Mouse (Mus musculus) embryonic stem cell, embryonic (primary cell): ENCODE data around the gene Sh3d19.

ENCODE experiments used
- CTCF ChIA-PET, 4 experiments: fragments of 300-600 bp in 2 of 4; fragments of 350-600 bp in 2 of 4; sonication (Branson Sonifier 250); formaldehyde crosslinking; loops; one replicate each; lab custom pipeline; 2022; ENCODE audit warnings: inconsistent platforms in 2 of 4; lab: Charles Lee
- POLR2A ChIA-PET, 4 experiments: fragments of 300-600 bp in 2 of 4; fragments of 350-600 bp in 2 of 4; sonication (Branson Sonifier 250); formaldehyde crosslinking; loops; one replicate each; lab custom pipeline; 2022; ENCODE audit warnings: antibody characterized with exemption in 4 of 4, inconsistent platforms in 1 of 4; lab: Charles Lee

The Sh3d19 gene

GRCm38 (mm10) chr3:85965479-85965878 lies 5.4 kb upstream of the Sh3d19 start:
- ChIA-PET CTCF (interaction anchor here in 2 of 4 experiments (0.7 to 1.2 kb wide), 3 partner anchors 14 to 48 kb away, joined by 3 to 4 read pairs (median 4); no protein-coding TSS in a partner anchor), POLR2A (interaction anchor here in 1 of 4 experiments (0.9 to 1.3 kb wide), 3 partner anchors 19 to 40 kb away, joined by 3 read pairs; no protein-coding TSS in a partner anchor)

GRCm38 (mm10) chr3:85969040-85969439 lies 1.9 kb upstream of the Sh3d19 start:
- ChIA-PET POLR2A (interaction anchor here in 1 of 4 experiments (4.5 kb wide), 1 partner anchor 23 kb away, joined by 52 read pairs; no protein-coding TSS in a partner anchor), CTCF (no interaction called here)

- POLR2A ChIA-PET, result interaction anchor here in 3 of 4 experiments (0.6 to 4.5 kb wide), 28 partner anchors 8 to 398 kb away, joined by 3 to 52 read pairs (median 5); partner anchors contain the start of genes Prss48 (in 2 of the 3), Rps3a1 (in 2 of the 3), Gatb (in 1 of the 3) and Glt28d2 (in 1 of the 3)
- CTCF ChIA-PET, result interaction anchor here in 2 of 4 experiments (0.6 to 1.6 kb wide), 2 partner anchors 31 to 158 kb away, joined by 5 to 6 read pairs; partner anchors contain the start of gene Prss48 (in 1 of the 2)
Observed at GRCm38 (mm10) chr3:85971599-85971975, 678 bp downstream of the Sh3d19 start.

GRCm38 (mm10) chr3:85973376-85974140 lies 2.6 kb downstream of the Sh3d19 start:
- ChIA-PET CTCF (interaction anchor here in 1 of 4 experiments (0.6 kb wide), 1 partner anchor 74 kb away, joined by 3 read pairs; no protein-coding TSS in a partner anchor), POLR2A (interaction anchor here in 3 of 4 experiments (0.5 to 4.5 kb wide), 10 partner anchors 13 to 1705 kb away, joined by 3 to 52 read pairs (median 4); no protein-coding TSS in a partner anchor)

- CTCF ChIA-PET, result interaction anchor here in 2 of 4 experiments (0.6 to 0.7 kb wide), 2 partner anchors 29 to 1622 kb away, joined by 5 to 8 read pairs; no protein-coding TSS in a partner anchor
- POLR2A ChIA-PET, result interaction anchor here in 3 of 4 experiments (0.5 to 3.7 kb wide), 8 partner anchors 12 to 1706 kb away, joined by 3 to 12 read pairs (median 4); no protein-coding TSS in a partner anchor
Observed at GRCm38 (mm10) chr3:85974451-85974850, 3.5 kb downstream of the Sh3d19 start.

GRCm38 (mm10) chr3:85980036-85980435 lies 9.1 kb downstream of the Sh3d19 start:
- ChIA-PET POLR2A (interaction anchor here in 3 of 4 experiments (0.8 to 9.6 kb wide), 12 partner anchors 9 to 47 kb away, joined by 3 to 78 read pairs (median 8); partner anchors contain the start of genes Sh3d19 (in 2 of the 3) and Prss48 (in 1 of the 3)), CTCF (no interaction called here)

- CTCF ChIA-PET, result interaction anchor here in 2 of 4 experiments (0.7 kb wide), 2 partner anchors 109 to 1237 kb away, joined by 3 read pairs; no protein-coding TSS in a partner anchor
Observed at GRCm38 (mm10) chr3:85981761-85982160, 10.9 kb downstream of the Sh3d19 start.

GRCm38 (mm10) chr3:85984537-85984936 lies 13.6 kb downstream of the Sh3d19 start:
- POLR2A ChIA-PET, result interaction anchor here (0.8 to 13.2 kb wide), 9 partner anchors 9 to 151 kb away, joined by 3 to 241 read pairs (median 6); partner anchors contain the start of genes Sh3d19 (in 2 of the 4) and Prss48 (in 1 of the 4)
- CTCF ChIA-PET, result interaction anchor here in 2 of 4 experiments (0.6 to 0.9 kb wide), 3 partner anchors 19 to 1859 kb away, joined by 3 to 10 read pairs (median 3); no protein-coding TSS in a partner anchor

More at GRCm38 (mm10) chr3:85981761-85982160, 10.9 kb downstream of the Sh3d19 start:
- POLR2A ChIA-PET, result interaction anchor here in 3 of 4 experiments (0.7 to 9.6 kb wide), 6 partner anchors 10 to 284 kb away, joined by 3 to 78 read pairs (median 8); partner anchors contain the start of genes Prss48 (in 1 of the 3) and Sh3d19 (in 1 of the 3)

- ChIA-PET POLR2A (interaction anchor here in 2 of 4 experiments (0.6 to 13.2 kb wide), 6 partner anchors 8 to 237 kb away, joined by 3 to 241 read pairs (median 3); partner anchors contain the start of gene Prss48 (in 1 of the 2)), CTCF (no interaction called here)
Observed at GRCm38 (mm10) chr3:85987225-85987624, 16.3 kb downstream of the Sh3d19 start.

- CTCF ChIA-PET, result interaction anchor here in 2 of 4 experiments (0.5 to 2.2 kb wide), 2 partner anchors 10 to 45 kb away, joined by 3 to 6 read pairs; partner anchors contain the start of gene Prss48 (in 1 of the 2)
- POLR2A ChIA-PET, result interaction anchor here in 3 of 4 experiments (1.0 to 13.2 kb wide), 20 partner anchors 10 to 149 kb away, joined by 3 to 241 read pairs (median 6); partner anchors contain the start of genes Prss48 (in 3 of the 3) and Sh3d19 (in 3 of the 3)
Observed at GRCm38 (mm10) chr3:85991140-85991801, 20.4 kb downstream of the Sh3d19 start.

- ChIA-PET CTCF (interaction anchor here in 1 of 4 experiments (2.2 kb wide), 1 partner anchor 10 kb away, joined by 6 read pairs; the partner anchor contains the start of gene Prss48), POLR2A (interaction anchor here in 3 of 4 experiments (0.6 to 13.2 kb wide), 24 partner anchors 10 to 149 kb away, joined by 3 to 241 read pairs (median 6); partner anchors contain the start of genes Prss48 (in 3 of the 3) and Sh3d19 (in 3 of the 3))
Observed at GRCm38 (mm10) chr3:85991802-85992156, 20.9 kb downstream of the Sh3d19 start.

- ChIA-PET CTCF (interaction anchor here (1.3 to 1.6 kb wide), 4 partner anchors 9 kb away, joined by 7 to 18 read pairs (median 14); partner anchors contain the start of gene Prss48 (in 4 of the 4)), POLR2A (interaction anchor here (0.6 to 13.2 kb wide), 46 partner anchors 9 to 915 kb away, joined by 3 to 241 read pairs (median 6); partner anchors contain the start of genes Prss48 (in 3 of the 4), Sh3d19 (in 3 of the 4) and Gatb (in 2 of the 4))
Observed at GRCm38 (mm10) chr3:85993744-85994143, 22.8 kb downstream of the Sh3d19 start.

- CTCF ChIA-PET, result interaction anchor here in 2 of 4 experiments (1.5 to 1.6 kb wide), 2 partner anchors 8 kb away, joined by 10 to 17 read pairs; partner anchors contain the start of gene Prss48 (in 2 of the 2)
- POLR2A ChIA-PET, result interaction anchor here in 3 of 4 experiments (0.6 to 13.2 kb wide), 19 partner anchors 8 to 421 kb away, joined by 3 to 241 read pairs (median 8); partner anchors contain the start of genes Gatb (in 2 of the 3), Prss48 (in 2 of the 3) and Sh3d19 (in 1 of the 3)
Observed at GRCm38 (mm10) chr3:85994645-85995044, 23.7 kb downstream of the Sh3d19 start.

GRCm38 (mm10) chr3:86001271-86001670 lies 30.4 kb downstream of the Sh3d19 start:
- CTCF ChIA-PET, result interaction anchor here in 3 of 4 experiments (0.6 to 3.0 kb wide), 15 partner anchors 7 to 529 kb away, joined by 3 to 18 read pairs (median 6); no protein-coding TSS in a partner anchor
- POLR2A ChIA-PET, result interaction anchor here in 3 of 4 experiments (0.5 to 10.4 kb wide), 23 partner anchors 8 to 428 kb away, joined by 3 to 241 read pairs (median 6); partner anchors contain the start of genes Sh3d19 (in 3 of the 3) and Gatb (in 2 of the 3)

GRCm38 (mm10) chr3:86002423-86002822 lies 31.5 kb downstream of the Sh3d19 start, which contains the start of gene Prss48:
Gene Prss48 (minus strand): TSS chr3:86002491.
- ChIA-PET CTCF (interaction anchor here (0.6 to 3.0 kb wide), 34 partner anchors 8 to 324 kb away, joined by 3 to 18 read pairs (median 5); partner anchors contain the start of gene Sh3d19 (in 1 of the 4)), POLR2A (interaction anchor here (0.5 to 10.4 kb wide), 38 partner anchors 8 to 429 kb away, joined by 3 to 241 read pairs (median 4); partner anchors contain the start of genes Sh3d19 (in 3 of the 4) and Gatb (in 1 of the 4))

- ChIA-PET POLR2A (interaction anchor here (0.5 to 10.4 kb wide), 36 partner anchors 8 to 1091 kb away, joined by 3 to 241 read pairs (median 4); partner anchors contain the start of gene Sh3d19 (in 3 of the 4)), CTCF (interaction anchor here (0.6 to 3.0 kb wide), 28 partner anchors 8 to 858 kb away, joined by 3 to 18 read pairs (median 5); partner anchors contain the start of gene Sh3d19 (in 1 of the 4))
Observed at GRCm38 (mm10) chr3:86002940-86003339, 32.0 kb downstream of the Sh3d19 start.
